Mouse (Mus musculus) forebrain, postnatal 0 days (tissue): Measurements from ENCODE around the gene Mccc2. TPM values are rescaled to one million over a fixed set of nuclear protein-coding genes. Genes with fewer than 3 reads are reported as not detected.

Experiments
- ATAC-seq: fragments of 200-750 bp; cut with Nextera tagmentation; 2 replicates; pipeline ENCODE4 v1.8.0; 2017; ENCODE audit warnings: mild to moderate bottlenecking, moderate library complexity
- DNase-seq: peaks from one replicate; pipeline ENCODE4 v3.0.0-alpha.2; 2015
- H3K27ac ChIP-seq: fragments of 300-500 bp; sonication (generic); 2 replicates; pipeline ENCODE4 v1.5.1; 2014; ENCODE audit warnings: low read depth, mild to moderate bottlenecking, antibody characterized with exemption, low read length, moderate library complexity, mixed read lengths
- H3K27me3 ChIP-seq: fragments of 300-500 bp; sonication (generic); 2 replicates; pipeline ENCODE4 v1.6.1; 2014; ENCODE audit warnings: mild to moderate bottlenecking, low read length, mixed read lengths; ENCODE audit not compliant: insufficient read depth
- H3K36me3 ChIP-seq: fragments of 300-500 bp; sonication (generic); 2 replicates; pipeline ENCODE4 v1.6.1; 2014; ENCODE audit warnings: mild to moderate bottlenecking, moderate library complexity; ENCODE audit not compliant: insufficient read depth
- H3K4me1 ChIP-seq: fragments of 300-500 bp; sonication (generic); 2 replicates; pipeline ENCODE4 v1.6.1; 2014; ENCODE audit warnings: antibody characterized with exemption; ENCODE audit not compliant: insufficient read depth
- H3K4me2 ChIP-seq: fragments of 300-500 bp; sonication (generic); 2 replicates; pipeline ENCODE4 v1.6.1; 2014; ENCODE audit warnings: low read depth, mild to moderate bottlenecking, moderate library complexity
- H3K4me3 ChIP-seq: fragments of 300-500 bp; sonication (generic); 2 replicates; pipeline ENCODE4 v1.5.1; 2014; ENCODE audit warnings: low read depth, low read length, mixed read lengths
- H3K9ac ChIP-seq: fragments of 300-500 bp; sonication (generic); 2 replicates; pipeline ENCODE4 v1.6.1; 2014; ENCODE audit warnings: mild to moderate bottlenecking
- H3K9me3 ChIP-seq: fragments of 300-500 bp; sonication (generic); 2 replicates; pipeline ENCODE4 v1.6.1; 2016; ENCODE audit warnings: low read length
- CTCF ChIP-seq: sonication (generic); IDR thresholded peaks from 2 replicates; pipeline ENCODE4 v1.5.1; 2016; ENCODE audit warnings: antibody characterized with exemption, control low read depth, low read depth
- WGBS: fragments of 180-500 bp; shearing (Covaris S2); extraction: QIAGEN DNeasy Blood & Tissue Kit; methylation state at CpG from one replicate; pipeline ENCODE4 v1.1.7; 2014; 5-methylcytosine and 5-hydroxymethylcytosine counted together
- polyA plus RNA-seq: library from polyadenylated mRNA; unstranded; fragments of >200 nt; fragmentation: Nextera tagmentation; extraction: Ambion mirVana; gene quantifications from 2 replicates; pipeline ENCODE4 v1.2.1, GENCODE M21; 2015
- total RNA-seq: library from RNA; depleted of rRNA; stranded (reverse); fragments of >200 nt; gene quantifications from 2 replicates; pipeline ENCODE4 v1.2.3, GENCODE M21; 2014

Mccc2 gene
- total and polyA plus RNA-seq, 2 experiments from 2014 or later: 28.0 to 34.2 TPM

DNA sequence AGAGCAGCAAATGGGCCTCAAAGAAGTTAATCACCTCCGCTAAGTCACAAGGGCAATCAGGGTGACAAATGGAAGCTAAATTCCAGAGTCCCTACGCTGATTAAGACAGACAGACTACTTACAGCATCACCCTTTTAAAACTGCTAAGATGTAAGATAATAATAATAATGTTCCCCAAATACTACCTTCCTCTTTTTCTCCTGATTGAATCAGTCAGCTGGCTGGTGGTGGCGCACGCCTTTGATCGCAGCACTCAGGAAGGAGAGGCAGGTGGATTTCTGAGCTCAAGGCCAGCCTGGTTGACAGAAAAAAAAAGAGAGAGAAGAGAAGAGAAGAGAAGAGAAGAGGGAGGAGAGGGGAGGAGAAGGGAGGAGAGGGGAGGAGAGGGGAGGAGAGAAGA lies 45.4 kb downstream of the Mccc2 start:
- 82% methylated on average over 5 of the region's 5 CpGs for WGBS
- Histone ChIP-seq H3K36me3 (peaks cover 11% of the 10 kb centered on the region; the same call in 1 of the 2 replicates), H3K4me1 (0 out of 2 replicates have a peak, but pooled peaks cover 3% of the 10 kb centered on the region), H3K27me3 (no peaks in the 10 kb centered on the region), H3K9ac (no peak overlapping the region), H3K27ac (no peak overlapping the region), H3K4me3 (no peak overlapping the region), H3K9me3 (no peaks in the 10 kb centered on the region), H3K4me2 (no peak overlapping the region)
- ATAC-seq: no peak
- TF ChIP-seq CTCF: no peak
- DNase-seq: no peak

DNA sequence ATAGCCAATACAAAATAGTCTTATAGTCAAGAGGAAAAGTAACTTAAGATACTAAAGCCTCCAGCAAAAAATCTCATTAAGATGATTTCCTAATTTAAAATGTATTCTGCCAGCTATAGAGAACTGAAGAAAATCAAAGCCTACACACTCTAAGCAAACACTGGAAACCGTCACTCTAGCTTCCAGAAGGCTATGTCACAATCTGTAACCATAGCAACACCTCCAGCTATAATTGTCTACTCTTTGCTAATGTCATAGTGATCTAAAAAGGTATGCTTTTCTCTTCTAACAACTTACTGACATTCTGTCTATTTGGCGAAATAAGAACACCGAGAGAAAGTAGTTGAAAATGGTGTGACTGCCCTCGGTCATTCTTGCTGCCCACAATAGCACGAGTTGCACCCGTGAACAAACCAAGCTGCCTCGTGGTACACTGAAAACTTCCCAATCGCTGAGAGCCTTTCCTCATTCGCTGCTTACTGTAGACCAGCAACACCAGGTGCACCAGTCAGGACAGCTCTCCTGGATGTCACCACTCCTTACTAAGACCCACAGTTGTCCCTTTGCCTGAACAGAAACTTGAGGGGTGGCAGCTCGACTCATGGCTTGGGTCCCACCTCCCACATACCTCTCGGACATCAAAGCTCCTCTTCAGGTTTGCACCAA lies 48.3 kb downstream of the Mccc2 start:
- Histone ChIP-seq H3K9me3 (no peaks in the 10 kb centered on the region), H3K36me3 (peaks cover 3% of the 10 kb centered on the region; the same call in 1 of the 2 replicates), H3K27ac (0 out of 2 replicates have a peak overlapping the region, but pooled peaks have one; percentile 36), H3K4me3 (no peak overlapping the region), H3K27me3 (no peaks in the 10 kb centered on the region), H3K9ac (no peak overlapping the region), H3K4me1 (0 out of 2 replicates have a peak, but pooled peaks cover 3% of the 10 kb centered on the region), H3K4me2 (no peak overlapping the region)
- WGBS: 57% methylated on average over 11 of the region's 11 CpGs
- TF ChIP-seq CTCF: no peak
- peak; percentile 97 for ATAC-seq
- DNase-seq: peak; percentile 61

DNA sequence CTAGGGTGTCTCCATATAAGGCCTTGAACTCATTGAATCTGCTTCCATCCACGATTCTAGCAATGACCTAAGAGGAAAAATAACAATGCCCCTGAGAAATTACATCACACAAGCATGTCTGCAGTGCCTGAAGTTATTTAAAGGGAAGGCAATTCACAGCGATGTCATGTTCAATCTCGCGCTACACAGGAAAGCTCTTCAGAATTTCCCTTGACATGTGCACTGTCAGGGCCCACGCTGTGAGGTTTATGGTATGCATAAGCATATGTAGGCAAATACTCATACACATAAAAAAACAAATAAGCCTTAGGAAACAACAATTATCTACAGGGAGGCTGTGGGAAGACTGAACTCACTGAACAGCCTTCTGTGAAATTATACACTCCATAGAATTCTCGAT lies 51.6 kb downstream of the Mccc2 start:
- H3K9ac ChIP-seq: no peak overlapping the region
- no peak overlapping the region for H3K4me3 ChIP-seq
- no peak overlapping the region for H3K27ac ChIP-seq
- H3K4me2 ChIP-seq: no peak overlapping the region
- no peak for ATAC-seq
- DNase-seq: no peak
- H3K9me3 ChIP-seq: no peaks in the 10 kb centered on the region
- WGBS: 70% methylated on average over 6 of the region's 6 CpGs
- TF ChIP-seq CTCF: no peak
- peaks cover 7% of the 10 kb centered on the region for H3K36me3 ChIP-seq
- no peaks in the 10 kb centered on the region for H3K27me3 ChIP-seq
- 0 out of 2 replicates have a peak, but pooled peaks cover 3% of the 10 kb centered on the region for H3K4me1 ChIP-seq

DNA sequence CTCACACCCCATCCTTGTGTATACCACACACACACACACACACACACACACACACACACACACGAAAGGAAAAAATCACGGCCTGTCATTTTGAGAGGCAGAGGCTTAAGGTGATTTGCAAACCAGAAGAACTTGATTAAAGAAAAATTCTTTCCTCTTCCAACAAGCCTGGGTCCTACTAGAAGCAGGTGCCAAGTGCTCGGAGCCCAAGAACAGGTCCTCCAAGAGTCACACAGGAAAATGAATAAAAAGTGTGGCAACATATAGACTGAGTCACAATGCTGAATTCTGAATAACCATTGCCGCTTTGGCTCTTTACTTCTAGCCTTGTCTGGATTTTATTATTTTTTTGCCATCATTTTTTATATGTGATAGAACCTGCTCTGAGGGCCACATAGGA lies 53.8 kb downstream of the Mccc2 start:
- WGBS: 89% methylated on average over 4 of the region's 4 CpGs
- Histone ChIP-seq H3K4me2 (no peak overlapping the region), H3K36me3 (peaks cover 16% of the 10 kb centered on the region), H3K9ac (no peak overlapping the region), H3K4me1 (no peaks in the 10 kb centered on the region), H3K27ac (no peak overlapping the region), H3K27me3 (no peaks in the 10 kb centered on the region), H3K9me3 (peaks cover 1% of the 10 kb centered on the region), H3K4me3 (no peak overlapping the region)
- no peak for TF ChIP-seq CTCF
- DNase-seq (no peak), ATAC-seq (no peak)

DNA sequence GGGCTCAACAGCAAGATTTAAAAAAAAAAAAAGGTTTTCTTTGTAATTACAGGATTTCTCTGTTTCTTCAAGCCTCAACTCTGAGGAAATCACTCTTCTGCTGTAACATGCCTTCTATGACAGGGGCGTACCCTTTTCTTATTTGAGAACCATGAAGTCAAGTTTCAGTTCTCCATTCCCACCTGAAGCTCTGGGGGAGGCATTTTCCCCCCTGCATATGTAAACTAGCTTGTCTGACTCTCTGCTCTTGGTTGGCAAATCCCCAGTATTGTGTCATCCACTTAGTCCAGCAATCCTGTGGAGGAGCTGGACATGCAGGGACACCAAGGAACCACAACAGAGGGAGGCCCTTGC lies 59.9 kb downstream of the Mccc2 start:
- no peak for TF ChIP-seq CTCF
- DNase-seq: no peak
- Histone ChIP-seq H3K27ac (no peak overlapping the region), H3K4me2 (no peak overlapping the region), H3K4me3 (no peak overlapping the region), H3K36me3 (peaks cover 24% of the 10 kb centered on the region), H3K27me3 (no peaks in the 10 kb centered on the region), H3K4me1 (no peaks in the 10 kb centered on the region), H3K9ac (no peak overlapping the region), H3K9me3 (peaks cover 7% of the 10 kb centered on the region)
- WGBS: 100% methylated on average over 1 of the region's 1 CpGs
- no peak for ATAC-seq

DNA sequence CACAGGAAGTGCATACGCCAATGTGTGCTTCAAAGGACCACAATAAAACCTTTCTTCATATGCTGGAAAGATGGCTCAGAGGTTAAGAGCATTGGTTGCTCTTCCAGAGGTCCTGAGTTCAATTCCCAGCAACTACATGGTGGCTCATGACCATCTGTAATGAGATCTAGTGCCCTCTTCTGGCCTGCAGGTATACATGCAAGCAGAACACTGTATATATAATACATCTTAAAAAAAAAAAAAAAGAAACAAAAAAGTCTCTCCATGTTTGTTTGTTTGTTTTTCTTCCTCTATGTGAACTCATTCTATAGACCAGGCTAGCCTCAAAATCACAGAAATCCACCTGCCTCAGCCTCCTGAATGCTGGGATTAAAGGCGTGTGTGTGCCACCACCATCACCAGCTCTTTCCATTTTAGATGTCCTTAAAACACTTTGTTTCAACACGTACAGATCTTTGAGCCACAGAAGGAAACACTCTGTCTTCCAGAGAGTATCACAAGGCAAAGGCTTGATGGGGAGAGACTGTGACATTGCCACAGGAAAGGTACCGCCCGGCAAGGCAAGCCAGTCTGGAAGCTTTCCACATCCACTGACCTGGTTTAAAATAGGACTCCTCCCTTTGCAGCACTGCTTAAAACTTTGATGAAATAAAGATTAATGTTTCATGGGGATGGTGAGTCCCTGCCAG lies 60.4 kb downstream of the Mccc2 start:
- no peak overlapping the region for H3K4me2 ChIP-seq
- TF ChIP-seq CTCF: 0 out of 2 replicates have a peak, but pooled peaks have one; percentile 7
- H3K4me3 ChIP-seq: no peak overlapping the region
- H3K36me3 ChIP-seq: peaks cover 24% of the 10 kb centered on the region
- H3K9ac ChIP-seq: no peak overlapping the region
- H3K9me3 ChIP-seq: peaks cover 7% of the 10 kb centered on the region
- no peaks in the 10 kb centered on the region for H3K27me3 ChIP-seq
- DNase-seq (no peak), ATAC-seq (no peak)
- no peak overlapping the region for H3K27ac ChIP-seq
- 98% methylated on average over 5 of the region's 5 CpGs for WGBS
- no peaks in the 10 kb centered on the region for H3K4me1 ChIP-seq

DNA sequence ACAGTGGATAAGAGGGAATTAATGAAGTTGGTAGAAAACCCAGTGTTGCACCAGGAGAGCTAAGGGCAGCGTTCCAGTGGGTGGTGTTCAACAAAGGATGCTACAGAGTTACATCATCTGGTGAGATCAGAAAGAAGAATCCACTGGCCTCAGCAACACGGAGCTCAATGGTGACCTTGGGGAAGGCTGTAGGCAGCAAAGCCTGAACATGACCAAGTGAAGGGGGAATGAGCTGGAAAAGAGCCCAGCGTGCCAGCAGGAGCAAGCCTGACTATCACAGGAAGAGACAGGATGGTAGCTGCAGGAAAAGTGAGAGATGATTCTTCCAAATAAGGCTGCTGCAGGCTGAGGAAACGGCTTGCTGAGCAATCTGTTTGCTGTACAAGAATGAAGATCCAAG lies 68.0 kb downstream of the Mccc2 start:
- WGBS: 67% methylated on average over 4 of the region's 4 CpGs
- Histone ChIP-seq H3K4me3 (no peak overlapping the region), H3K27me3 (no peaks in the 10 kb centered on the region), H3K36me3 (peaks cover 12% of the 10 kb centered on the region), H3K4me2 (no peak overlapping the region), H3K4me1 (no peaks in the 10 kb centered on the region), H3K9ac (no peak overlapping the region), H3K27ac (no peak overlapping the region), H3K9me3 (no peaks in the 10 kb centered on the region)
- TF ChIP-seq CTCF: no peak
- no peak for ATAC-seq
- no peak for DNase-seq
